Mouse (Mus musculus): ENCODE results near the gene Fam43b.
A peak's percentile ranks its signal among the peaks of the same experiment; 100 is the strongest.
"Not testable (repeated sequence)": the region's sequence is repeated elsewhere in the genome, so short reads cannot be mapped to it uniquely, and the experiment has no call there.

Gene Fam43b

DNA sequence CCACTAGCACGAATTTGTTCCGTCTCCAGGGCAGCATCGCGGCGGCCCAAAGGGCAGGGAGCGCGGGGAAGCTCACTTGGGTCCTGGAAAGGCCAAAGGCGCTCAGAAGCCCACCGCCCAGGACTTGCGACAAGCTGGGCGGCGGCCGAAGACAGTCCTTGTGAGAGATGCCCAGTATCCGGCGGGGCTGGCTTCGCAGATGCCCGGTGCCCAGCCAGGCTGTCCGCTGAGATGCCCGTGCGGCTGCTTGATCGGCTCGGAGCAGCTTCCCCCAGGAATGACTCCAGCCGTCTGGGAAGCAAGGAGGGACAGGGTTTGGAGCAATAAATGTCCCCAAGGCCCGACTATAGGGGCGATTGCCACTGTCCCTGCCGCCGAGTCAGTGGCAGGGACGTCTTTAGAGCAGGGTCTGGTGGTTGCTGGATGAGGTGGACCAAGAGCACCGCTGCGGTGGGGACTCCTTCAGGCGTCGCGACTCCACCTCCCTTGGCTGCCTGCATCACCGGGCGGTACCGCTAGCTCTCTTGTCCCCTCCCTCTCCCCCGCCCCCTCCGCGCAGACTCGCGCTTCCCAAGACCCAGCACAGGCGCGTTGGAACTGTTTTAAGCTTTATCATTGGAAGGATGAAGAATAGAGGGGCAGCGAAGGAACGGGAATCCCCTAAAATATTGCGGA lies at the start of gene Fam43b:
TSS of gene Fam43b (minus strand) at position 558 of the 675 bp plus-strand sequence.
- peak; percentile 11 for DNase-seq (ENCODE audit: low spot score)

- no peak for DNase-seq (ENCODE audit: low spot score)
These were observed 48.6 kb upstream of the Fam43b start for GRCm38 (mm10) chr4:138444941-138445340.

GRCm38 (mm10) chr4:138440062-138440461 lies 43.7 kb upstream of the Fam43b start:
- DNase-seq (ENCODE audit: low spot score): no peak

- peak; percentile 96 for DNase-seq (ENCODE audit: low spot score)
These were observed 38.3 kb upstream of the Fam43b start, which contains the start of gene Mul1 for GRCm38 (mm10) chr4:138434347-138435316. Gene Mul1, plus strand, starts transcription at chr4:138434671.

GRCm38 (mm10) chr4:138431340-138431739 lies 35.0 kb upstream of the Fam43b start:
- DNase-seq (ENCODE audit: low spot score): no peak

DNA sequence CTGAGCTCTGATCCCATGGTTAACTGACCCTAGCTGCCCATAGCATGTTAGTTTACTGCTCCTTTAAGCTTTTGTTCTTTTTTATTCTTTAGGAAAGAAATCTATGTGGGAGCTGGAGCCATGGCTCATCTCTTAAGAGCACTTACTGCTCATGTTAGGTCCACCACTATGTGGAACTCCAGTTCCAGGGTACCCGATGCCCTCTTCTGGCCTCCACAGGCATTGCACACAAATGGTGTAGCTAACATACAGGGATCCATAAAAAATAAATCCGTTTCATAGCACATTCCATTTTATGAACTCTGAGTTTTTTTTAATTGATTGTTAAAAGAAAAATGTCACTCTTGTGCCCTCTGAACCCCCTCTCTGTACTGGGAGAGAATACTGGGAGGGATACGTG lies 33.5 kb upstream of the Fam43b start:
- no peak for DNase-seq (ENCODE audit: low spot score)

- DNase-seq (ENCODE audit: low spot score): peak; percentile 82
These were observed 30.7 kb upstream of the Fam43b start for GRCm38 (mm10) chr4:138426778-138427705.

- DNase-seq (ENCODE audit: low spot score): not testable (repeated sequence)
These were observed 29.3 kb upstream of the Fam43b start for GRCm38 (mm10) chr4:138425604-138426003.

- DNase-seq (ENCODE audit: low spot score): no peak
These were observed 28.7 kb upstream of the Fam43b start for GRCm38 (mm10) chr4:138425028-138425427.

DNA sequence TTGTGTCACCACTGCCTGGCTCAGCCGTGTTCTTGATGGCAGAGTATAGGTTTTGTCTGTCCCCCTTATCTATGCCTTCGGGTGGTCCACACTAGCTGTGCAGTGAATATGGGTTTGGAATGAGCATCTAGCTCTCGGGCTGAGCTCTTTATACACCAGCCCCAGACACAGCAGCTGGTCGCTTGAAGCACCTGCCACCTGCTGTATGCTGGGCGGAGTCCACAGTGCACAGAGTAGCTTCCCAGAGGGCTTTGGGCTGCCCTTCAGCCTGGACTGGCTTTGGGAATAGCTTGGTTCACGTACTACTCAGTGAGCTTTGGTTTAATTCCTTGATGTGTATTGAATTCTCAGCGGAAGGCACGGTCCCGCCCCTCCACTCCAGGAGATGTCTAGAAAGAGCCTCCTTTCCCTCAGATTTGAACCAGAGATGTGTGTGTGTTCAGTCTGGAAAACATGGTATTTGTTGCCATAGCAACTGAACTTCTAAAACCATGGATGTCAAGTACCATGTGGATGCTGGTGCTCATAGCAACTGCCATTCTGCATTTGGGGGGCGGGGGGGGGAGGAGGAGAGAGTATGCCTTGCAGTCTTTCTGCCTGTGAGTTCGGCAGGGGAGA lies 22.1 kb upstream of the Fam43b start:
- DNase-seq (ENCODE audit: low spot score): no peak

- DNase-seq (ENCODE audit: low spot score): no peak
These were observed 21.6 kb upstream of the Fam43b start for GRCm38 (mm10) chr4:138417882-138418281.

- DNase-seq (ENCODE audit: low spot score): no peak
These were observed 20.1 kb upstream of the Fam43b start for GRCm38 (mm10) chr4:138416414-138416813.

GRCm38 (mm10) chr4:138415991-138416390 lies 19.7 kb upstream of the Fam43b start:
- DNase-seq (ENCODE audit: low spot score): no peak

- DNase-seq (ENCODE audit: low spot score): no peak
These were observed 18.4 kb upstream of the Fam43b start for GRCm38 (mm10) chr4:138414725-138415124.

GRCm38 (mm10) chr4:138411504-138412121 lies 15.3 kb upstream of the Fam43b start:
- no peak for DNase-seq (ENCODE audit: low spot score)

- DNase-seq (ENCODE audit: low spot score): no peak
These were observed 14.7 kb upstream of the Fam43b start for GRCm38 (mm10) chr4:138411011-138411410.

DNA sequence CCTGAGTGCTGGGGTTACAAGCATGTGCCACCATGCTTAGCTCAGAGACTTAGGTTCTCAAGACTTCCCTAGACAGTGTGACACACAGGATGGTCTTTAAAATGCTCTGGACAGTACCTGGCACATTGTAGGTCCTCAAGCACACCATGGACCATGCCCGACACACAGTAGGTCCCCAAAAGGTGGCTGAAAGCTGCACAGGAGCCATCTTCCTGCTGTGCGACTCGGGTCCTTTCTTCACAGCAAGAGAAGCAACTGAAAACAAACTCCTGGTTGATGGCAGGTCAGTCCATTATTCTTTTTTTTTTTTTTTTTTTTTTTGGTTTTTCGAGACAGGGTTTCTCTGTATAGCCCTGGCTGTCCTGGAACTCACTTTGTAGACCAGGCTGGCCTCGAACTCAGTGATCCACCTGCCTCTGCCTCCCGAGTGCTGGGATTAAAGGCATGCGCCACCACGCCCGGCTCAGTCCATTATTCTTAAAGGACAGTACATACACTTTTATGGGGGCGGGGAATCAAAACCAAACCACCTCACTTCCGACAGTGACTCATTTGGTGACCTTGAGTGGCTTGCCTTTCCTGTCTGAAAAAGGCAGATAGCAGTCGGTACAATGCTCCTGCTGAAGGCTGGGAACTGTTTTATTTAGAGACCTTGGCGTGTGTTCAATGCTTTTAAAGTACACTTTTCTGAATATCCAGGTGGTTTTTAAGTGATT lies 11.3 kb upstream of the Fam43b start:
- no peak for DNase-seq (ENCODE audit: low spot score)

- DNase-seq (ENCODE audit: low spot score): peak; percentile 26
These were observed 8.5 kb upstream of the Fam43b start for GRCm38 (mm10) chr4:138404806-138405205.

DNA sequence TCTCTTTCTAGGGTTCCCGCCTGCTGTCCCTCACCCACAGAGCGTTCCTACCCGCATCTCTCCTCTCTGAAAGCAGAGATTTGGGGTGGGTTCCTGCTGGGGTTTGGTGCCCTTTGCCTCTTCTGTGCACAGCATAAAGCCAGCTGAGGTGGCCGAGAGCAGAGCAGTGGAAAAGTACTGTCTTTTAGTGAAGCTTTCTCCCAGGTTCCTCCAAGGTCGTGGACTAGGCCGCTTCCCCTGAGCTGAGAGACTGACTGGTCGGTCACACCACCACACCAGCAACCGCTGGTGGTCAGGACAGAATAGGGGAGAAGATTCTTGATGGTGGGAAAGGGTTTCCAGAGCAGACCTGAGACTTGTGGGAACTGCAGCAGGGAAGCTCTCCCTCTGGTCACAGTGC lies 383 bp upstream of the Fam43b start:
- no peak for DNase-seq (ENCODE audit: low spot score)

All from urinary bladder, postnatal 25 days (tissue).